Mouse (Mus musculus): Measurements from ENCODE around the gene Fam241b. TPM values are rescaled to one million over a fixed set of nuclear protein-coding genes. Genes with fewer than 3 reads are reported as not detected.

The Fam241b gene
- polyA plus RNA-seq (2015; fragmentation: Nextera tagmentation; extraction: Ambion mirVana): 30.6 and 33.4 TPM in 2 replicates

DNA sequence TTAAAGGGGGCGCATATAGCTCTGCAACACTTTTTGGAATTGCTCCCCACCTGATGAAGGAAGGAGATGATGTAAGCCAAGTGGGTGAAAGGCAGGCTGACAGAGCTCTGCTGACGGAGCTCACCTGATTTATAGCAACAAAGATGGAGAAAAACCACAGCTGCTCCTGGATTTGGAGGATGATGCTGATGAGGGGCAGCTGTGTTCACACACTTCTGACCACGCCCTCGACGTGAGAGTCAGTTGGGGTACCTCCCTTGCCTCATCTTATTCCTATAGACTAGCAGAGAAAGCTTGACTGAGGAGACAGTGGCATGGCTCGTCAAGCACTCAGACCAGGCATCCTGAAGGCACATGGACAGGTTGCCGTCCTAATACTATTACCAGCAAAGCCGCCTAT, at the start of gene Fam241b:
TSS of gene Fam241b (minus strand) at position 101 of the 400 bp plus-strand sequence.
- Histone ChIP-seq H3K27ac (replicated peaks) (no peak within 1 kb of the TSS), H3K4me2 (replicated peaks; ENCODE audit: low read depth) (no peak within 1 kb of the TSS), H3K9ac (ENCODE audit: low read length) (no peak within 1 kb of the TSS), H3K4me1 (replicated peaks; ENCODE audit: control insufficient read depth, insufficient read depth) (no peaks in the 10 kb centered on the region), H3K9me3 (ENCODE audit: control insufficient read depth, low read length) (no peaks in the 10 kb centered on the region), H3K27me3 (ENCODE audit: control insufficient read depth, insufficient read depth, low read length) (no peaks in the 10 kb centered on the region), H3K4me3 (ENCODE audit: low read depth, low read length) (no peak within 1 kb of the TSS), H3K36me3 (ENCODE audit: control insufficient read depth, insufficient read depth, low read length) (no peaks in the 10 kb centered on the region)
- WGBS: 39% methylated on average over 8 of the region's 8 CpGs
- ATAC-seq (ENCODE audit: low FRiP score, low TSS enrichment) (no peak), DNase-seq (ENCODE audit: low spot score) (no peak)
- TF ChIP-seq EP300 (optimal IDR thresholded peaks at IDR 0.05): no peak
- TF ChIP-seq CTCF (IDR thresholded peaks at IDR 0.05; ENCODE audit: low read depth): no peak

DNA sequence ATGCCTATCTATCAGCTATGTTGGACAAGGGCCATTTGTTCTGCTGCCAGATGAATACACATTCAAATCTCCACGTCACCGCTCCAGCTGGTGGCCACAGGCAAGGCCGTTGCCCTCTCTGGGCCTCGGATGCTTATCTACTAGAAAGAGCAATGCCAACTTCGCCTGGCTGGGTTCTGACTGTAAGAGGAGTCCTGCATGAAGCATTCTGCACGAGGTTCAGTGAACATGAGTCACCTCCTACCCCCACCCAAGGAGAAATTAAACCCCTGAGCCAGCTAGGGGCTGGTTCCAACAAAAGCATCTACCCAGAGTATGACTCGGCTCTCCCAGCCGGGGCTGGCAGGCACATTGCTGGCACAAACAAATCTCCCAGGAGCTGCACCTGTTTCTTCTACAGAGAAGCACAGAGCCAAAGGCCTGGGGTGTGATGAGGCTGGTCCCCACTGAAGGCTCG, 49.0 kb upstream of the Fam241b start:
- Histone ChIP-seq H3K4me2 (replicated peaks; ENCODE audit: low read depth) (no peak overlapping the region), H3K4me3 (ENCODE audit: low read depth, low read length) (no peak overlapping the region), H3K27ac (replicated peaks) (peak overlapping the region; percentile 63), H3K9ac (ENCODE audit: low read length) (no peak overlapping the region), H3K4me1 (replicated peaks; ENCODE audit: control insufficient read depth, insufficient read depth) (peaks cover 3% of the 10 kb centered on the region; the same call in 1 of the 2 replicates), H3K36me3 (ENCODE audit: control insufficient read depth, insufficient read depth, low read length) (no peaks in the 10 kb centered on the region; the same call in 1 of the 2 replicates), H3K9me3 (ENCODE audit: control insufficient read depth, low read length) (no peaks in the 10 kb centered on the region), H3K27me3 (ENCODE audit: control insufficient read depth, insufficient read depth, low read length) (no peaks in the 10 kb centered on the region)
- 28% methylated on average over 9 of the region's 9 CpGs for WGBS
- TF ChIP-seq EP300 (optimal IDR thresholded peaks at IDR 0.05): no peak
- TF ChIP-seq CTCF (IDR thresholded peaks at IDR 0.05; ENCODE audit: low read depth): no peak
- ATAC-seq (ENCODE audit: low FRiP score, low TSS enrichment) (peak; percentile 31), DNase-seq (ENCODE audit: low spot score) (peak; percentile 63)

DNA sequence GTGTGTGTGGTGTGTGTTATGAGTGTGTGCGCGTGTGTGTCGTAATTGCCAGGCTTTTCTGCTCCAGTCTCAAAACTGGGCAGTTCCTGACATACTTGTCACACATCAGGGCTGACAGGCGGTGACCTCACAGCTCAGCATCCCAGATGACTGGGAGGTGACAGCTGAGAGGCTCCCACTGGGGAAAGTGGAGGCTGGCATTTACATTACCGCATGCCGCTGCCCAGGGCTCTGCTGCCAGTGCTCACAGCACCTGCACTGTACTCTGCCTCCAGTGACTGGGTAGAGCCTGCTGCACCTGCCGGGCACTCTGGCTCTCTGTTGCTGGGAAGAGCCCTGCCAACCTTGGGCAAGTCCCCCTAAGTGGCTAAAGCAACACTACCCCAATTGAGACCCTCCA, 47.1 kb upstream of the Fam241b start:
- no peak overlapping the region for H3K27ac ChIP-seq (replicated peaks)

DNA sequence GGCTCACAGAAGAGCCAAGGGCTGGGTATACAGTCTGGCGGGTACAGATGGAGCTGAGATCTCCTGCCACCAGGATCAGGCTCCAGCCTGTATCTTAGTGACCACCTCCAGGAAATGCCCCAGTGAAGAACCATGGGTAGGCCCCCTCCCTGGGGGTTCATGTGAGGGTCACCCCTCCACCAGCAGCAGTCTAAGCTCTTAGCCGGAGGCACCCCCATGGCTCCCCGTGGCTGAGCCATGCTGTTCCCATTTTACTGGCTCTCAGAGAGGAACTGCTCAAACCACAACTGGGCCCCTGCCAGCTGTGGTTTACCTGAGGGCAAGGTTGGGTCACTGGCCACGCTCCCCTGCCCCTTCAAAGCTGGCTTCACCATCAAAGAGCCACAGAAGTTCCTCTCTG, 46.2 kb upstream of the Fam241b start:
- DNase-seq (ENCODE audit: low spot score): peak; percentile 15
- no peaks in the 10 kb centered on the region; the same call in 1 of the 2 replicates for H3K36me3 ChIP-seq (ENCODE audit: control insufficient read depth, insufficient read depth, low read length)

More for the DNA sequence above, 47.1 kb upstream of the Fam241b start:
- H3K4me1 ChIP-seq (replicated peaks; ENCODE audit: control insufficient read depth, insufficient read depth): peaks cover 3% of the 10 kb centered on the region; the same call in 1 of the 2 replicates
- no peaks in the 10 kb centered on the region for H3K27me3 ChIP-seq (ENCODE audit: control insufficient read depth, insufficient read depth, low read length)
- no peak overlapping the region for H3K4me3 ChIP-seq (ENCODE audit: low read depth, low read length)
- H3K9me3 ChIP-seq (ENCODE audit: control insufficient read depth, low read length): no peaks in the 10 kb centered on the region
- ATAC-seq (ENCODE audit: low FRiP score, low TSS enrichment): no peak
- WGBS: 84% methylated on average over 7 of the region's 7 CpGs
- H3K9ac ChIP-seq (ENCODE audit: low read length): no peak overlapping the region
- H3K4me2 ChIP-seq (replicated peaks; ENCODE audit: low read depth): no peak overlapping the region
- peak; percentile 14 for DNase-seq (ENCODE audit: low spot score)
- TF ChIP-seq CTCF (IDR thresholded peaks at IDR 0.05; ENCODE audit: low read depth): no peak
- no peak for TF ChIP-seq EP300 (optimal IDR thresholded peaks at IDR 0.05)
- H3K36me3 ChIP-seq (ENCODE audit: control insufficient read depth, insufficient read depth, low read length): no peaks in the 10 kb centered on the region; the same call in 1 of the 2 replicates

DNA sequence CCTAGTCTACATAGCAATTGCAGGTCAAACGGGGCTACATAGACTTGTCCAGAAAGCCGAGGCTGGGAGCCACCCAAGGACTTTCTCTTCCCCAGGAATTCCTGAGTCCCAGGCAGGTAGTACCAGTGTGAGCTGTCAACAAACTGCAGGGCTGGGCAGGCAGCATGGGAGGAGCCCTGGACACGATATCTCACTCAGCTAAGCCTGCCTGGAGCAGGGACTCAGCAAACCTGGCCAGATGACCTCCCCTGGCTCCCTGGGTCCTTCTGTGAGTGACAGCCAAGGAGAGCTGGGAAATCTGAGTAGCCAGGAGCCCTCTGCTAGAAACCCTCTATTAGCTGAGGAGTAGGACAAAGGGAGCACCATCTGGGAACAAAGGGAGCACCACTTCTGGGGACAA, 45.6 kb upstream of the Fam241b start:
- Histone ChIP-seq H3K27me3 (ENCODE audit: control insufficient read depth, insufficient read depth, low read length) (no peaks in the 10 kb centered on the region), H3K9ac (ENCODE audit: low read length) (no peak overlapping the region), H3K4me1 (replicated peaks; ENCODE audit: control insufficient read depth, insufficient read depth) (0 out of 2 replicates have a peak, but pooled peaks cover 2% of the 10 kb centered on the region), H3K4me2 (replicated peaks; ENCODE audit: low read depth) (no peak overlapping the region), H3K4me3 (ENCODE audit: low read depth, low read length) (no peak overlapping the region), H3K9me3 (ENCODE audit: control insufficient read depth, low read length) (no peaks in the 10 kb centered on the region), H3K27ac (replicated peaks) (0 out of 2 replicates have a peak overlapping the region, but pooled peaks have one; percentile 18), H3K36me3 (ENCODE audit: control insufficient read depth, insufficient read depth, low read length) (no peaks in the 10 kb centered on the region; the same call in 1 of the 2 replicates)
- ATAC-seq (ENCODE audit: low FRiP score, low TSS enrichment) (peak; percentile 80), DNase-seq (ENCODE audit: low spot score) (peak; percentile 79)
- 44% methylated on average over 3 of the region's 3 CpGs for WGBS
- TF ChIP-seq CTCF (IDR thresholded peaks at IDR 0.05; ENCODE audit: low read depth) (no peak), EP300 (optimal IDR thresholded peaks at IDR 0.05) (no peak)

More for the DNA sequence above, 46.2 kb upstream of the Fam241b start:
- Histone ChIP-seq H3K9ac (ENCODE audit: low read length) (no peak overlapping the region), H3K4me2 (replicated peaks; ENCODE audit: low read depth) (no peak overlapping the region), H3K4me1 (replicated peaks; ENCODE audit: control insufficient read depth, insufficient read depth) (peaks cover 3% of the 10 kb centered on the region; the same call in 1 of the 2 replicates), H3K27me3 (ENCODE audit: control insufficient read depth, insufficient read depth, low read length) (no peaks in the 10 kb centered on the region), H3K9me3 (ENCODE audit: control insufficient read depth, low read length) (no peaks in the 10 kb centered on the region), H3K27ac (replicated peaks) (peak overlapping the region; percentile 49; the same call in 1 of the 2 replicates), H3K4me3 (ENCODE audit: low read depth, low read length) (no peak overlapping the region)
- WGBS: 81% methylated on average over 4 of the region's 4 CpGs
- TF ChIP-seq CTCF (IDR thresholded peaks at IDR 0.05; ENCODE audit: low read depth) (no peak), EP300 (optimal IDR thresholded peaks at IDR 0.05) (no peak)
- no peak for ATAC-seq (ENCODE audit: low FRiP score, low TSS enrichment)

GRCm38 (mm10) chr10:62186882-62187281, 43.2 kb upstream of the Fam241b start:
- Histone ChIP-seq H3K27me3 (ENCODE audit: control insufficient read depth, insufficient read depth, low read length) (no peaks in the 10 kb centered on the region), H3K4me1 (replicated peaks; ENCODE audit: control insufficient read depth, insufficient read depth) (no peaks in the 10 kb centered on the region), H3K9me3 (ENCODE audit: control insufficient read depth, low read length) (no peaks in the 10 kb centered on the region), H3K27ac (replicated peaks) (no peak overlapping the region), H3K4me2 (replicated peaks; ENCODE audit: low read depth) (no peak overlapping the region), H3K9ac (ENCODE audit: low read length) (no peak overlapping the region), H3K4me3 (ENCODE audit: low read depth, low read length) (no peak overlapping the region), H3K36me3 (ENCODE audit: control insufficient read depth, insufficient read depth, low read length) (no peaks in the 10 kb centered on the region; the same call in 1 of the 2 replicates)
- ATAC-seq (ENCODE audit: low FRiP score, low TSS enrichment) (peak; percentile 33), DNase-seq (ENCODE audit: low spot score) (peak; percentile 89)
- 21% methylated on average over 7 of the region's 7 CpGs for WGBS
- no peak for TF ChIP-seq EP300 (optimal IDR thresholded peaks at IDR 0.05)
- TF ChIP-seq CTCF (IDR thresholded peaks at IDR 0.05; ENCODE audit: low read depth): peak; percentile 96

Data from stomach, postnatal 0 days (tissue).